Mouse (Mus musculus) C2C12 (cell line): ENCODE data around the gene Pkib. TPM values are rescaled to one million over a fixed set of nuclear protein-coding genes. Genes with fewer than 3 reads are reported as not detected.

Experiments
- H3K27me3 ChIP-seq: one replicate; pipeline ENCODE4 v1.6.1; 2011; ENCODE audit not compliant: control insufficient read depth, insufficient read depth, insufficient read length
- H3K36me3 ChIP-seq: one replicate; pipeline ENCODE4 v1.6.1; 2011; ENCODE audit not compliant: control insufficient read depth, insufficient read depth
- H3K4me3 ChIP-seq: one replicate; pipeline ENCODE4 v1.5.1; 2011; ENCODE audit warnings: mild to moderate bottlenecking, control low read depth; ENCODE audit not compliant: poor library complexity, insufficient read depth, severe bottlenecking
- H3K79me2 ChIP-seq: one replicate; pipeline ENCODE4 v1.6.1; 2011; ENCODE audit not compliant: control insufficient read depth, insufficient read depth
- H3K79me3 ChIP-seq: one replicate; pipeline ENCODE4 v1.6.1; 2011; ENCODE audit warnings: low read depth, control low read depth
- H3ac ChIP-seq: one replicate; pipeline ENCODE3; 2011; ENCODE audit warnings: low read depth; ENCODE audit not compliant: control insufficient read depth, insufficient read length
- CEBPB ChIP-seq: IDR thresholded peaks from one replicate; pipeline ENCODE4 v1.6.1; 2011; ENCODE audit warnings: low read depth, mild to moderate bottlenecking, control low read depth, moderate library complexity
- CTCF ChIP-seq: IDR thresholded peaks from one replicate; pipeline ENCODE4 v1.5.1; 2011; ENCODE audit not compliant: control insufficient read depth, insufficient read depth, insufficient read length
- FOSL1 ChIP-seq: IDR thresholded peaks from one replicate; pipeline ENCODE4 v1.8.0; 2011; ENCODE audit warnings: mild to moderate bottlenecking, low read length; ENCODE audit not compliant: poor library complexity, insufficient read depth, severe bottlenecking
- MAX ChIP-seq: IDR thresholded peaks from one replicate; pipeline ENCODE4 v1.6.1; 2011; ENCODE audit warnings: mild to moderate bottlenecking, control low read depth
- MYOD1 ChIP-seq: IDR thresholded peaks from one replicate; pipeline ENCODE4 v1.6.1; 2011; ENCODE audit warnings: low read depth; ENCODE audit not compliant: control insufficient read depth, insufficient read length
- MYOG ChIP-seq: IDR thresholded peaks from one replicate; pipeline ENCODE4 v1.6.1; 2011; ENCODE audit not compliant: control insufficient read depth, insufficient read length; ENCODE audit errors: extremely low read depth
- USF1 ChIP-seq: IDR thresholded peaks from one replicate; pipeline ENCODE4 v1.6.1; 2011; ENCODE audit warnings: low read depth, mild to moderate bottlenecking, control low read depth, moderate library complexity
- polyA plus RNA-seq: library from polyadenylated mRNA; unstranded; fragments of >200 nt; fragmentation: generic; extraction: Trizol; gene quantifications from one replicate; pipeline ENCODE4 v1.2.1, GENCODE M21; 2012; ENCODE audit warnings: missing spikeins

Pkib gene
- polyA plus RNA-seq, 1 experiment: not detected

DNA sequence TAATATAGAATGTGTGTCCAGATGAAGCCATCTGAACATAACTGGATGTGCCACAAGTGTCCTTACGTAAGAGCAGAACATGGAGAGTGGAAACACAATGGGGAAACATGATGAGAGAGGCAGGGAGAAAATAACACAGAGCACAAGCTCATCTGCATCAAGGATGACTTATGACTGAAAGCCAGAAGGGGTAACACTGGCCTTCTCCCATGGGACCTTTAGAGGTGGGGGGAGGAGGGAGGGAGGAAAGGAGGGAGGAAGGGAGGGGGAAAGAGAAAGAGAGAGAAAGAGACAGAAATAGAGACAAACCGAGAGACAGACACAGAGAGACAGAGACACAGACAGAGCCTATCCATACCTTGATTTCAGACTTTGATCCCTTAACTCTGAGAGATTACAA, 4.0 kb upstream of the Pkib start:
- Histone ChIP-seq H3K36me3 (no peaks in the 10 kb centered on the region), H3K27me3 (peaks cover 5% of the 10 kb centered on the region), H3K79me2 (no peaks in the 10 kb centered on the region), H3ac (no peak overlapping the region), H3K4me3 (no peak overlapping the region), H3K79me3 (no peaks in the 10 kb centered on the region)
- TF ChIP-seq MYOD1 (no peak), FOSL1 (no peak), USF1 (no peak), MYOG (no peak), CEBPB (no peak), CTCF (no peak), MAX (no peak)

- TF ChIP-seq USF1 (no peak), MYOD1 (no peak)
- Histone ChIP-seq H3K79me2 (no peaks in the 10 kb centered on the region), H3K27me3 (peaks cover 5% of the 10 kb centered on the region), H3K79me3 (no peaks in the 10 kb centered on the region), H3ac (no peak overlapping the region), H3K4me3 (no peak overlapping the region), H3K36me3 (no peaks in the 10 kb centered on the region)
Measured at GRCm38 (mm10) chr10:57630557-57630956, 1.2 kb upstream of the Pkib start.

DNA sequence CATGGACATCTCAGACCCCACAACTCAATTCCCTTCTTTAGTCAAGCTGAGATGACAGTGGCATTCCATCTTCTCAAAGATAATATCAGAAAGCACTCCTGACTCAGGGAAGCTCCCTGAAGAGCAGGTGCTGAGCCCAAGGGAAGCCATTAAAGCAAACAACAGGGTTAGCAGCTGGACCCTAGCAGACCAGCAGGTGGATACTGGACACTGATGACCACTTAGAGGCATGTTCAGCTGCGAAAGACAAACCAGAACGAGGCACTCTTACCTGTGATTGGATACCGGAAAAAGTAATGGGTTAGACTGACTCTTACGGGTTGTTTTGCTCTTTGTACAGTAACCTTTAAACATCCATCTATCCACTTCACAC, 1.1 kb downstream of the Pkib start:
- no peak overlapping the region for H3K4me3 ChIP-seq
- H3K79me2 ChIP-seq: no peaks in the 10 kb centered on the region

GRCm38 (mm10) chr10:57636970-57637369, 5.2 kb downstream of the Pkib start:
- peaks cover 1% of the 10 kb centered on the region for H3K27me3 ChIP-seq
- no peak overlapping the region for H3ac ChIP-seq
- no peak for TF ChIP-seq CTCF
- no peak for TF ChIP-seq MYOD1
- no peak for TF ChIP-seq FOSL1
- no peak for TF ChIP-seq CEBPB
- TF ChIP-seq MAX: no peak
- no peak for TF ChIP-seq MYOG
- TF ChIP-seq USF1: no peak
- H3K79me3 ChIP-seq: no peaks in the 10 kb centered on the region
- no peaks in the 10 kb centered on the region for H3K79me2 ChIP-seq
- H3K36me3 ChIP-seq: no peaks in the 10 kb centered on the region
- no peak overlapping the region for H3K4me3 ChIP-seq

More for the DNA sequence above, 1.1 kb downstream of the Pkib start:
- Histone ChIP-seq H3K79me3 (no peaks in the 10 kb centered on the region), H3K36me3 (no peaks in the 10 kb centered on the region), H3K27me3 (peaks cover 5% of the 10 kb centered on the region), H3ac (no peak overlapping the region)
- no peak for TF ChIP-seq MAX
- TF ChIP-seq CTCF: no peak
- TF ChIP-seq FOSL1: no peak
- TF ChIP-seq MYOD1: no peak
- TF ChIP-seq USF1: no peak
- TF ChIP-seq CEBPB: no peak
- TF ChIP-seq MYOG: no peak

- Histone ChIP-seq H3K36me3 (no peaks in the 10 kb centered on the region), H3K4me3 (no peak overlapping the region), H3ac (no peak overlapping the region), H3K79me2 (no peaks in the 10 kb centered on the region), H3K27me3 (no peaks in the 10 kb centered on the region), H3K79me3 (no peaks in the 10 kb centered on the region)
- TF ChIP-seq USF1 (no peak), FOSL1 (no peak), CTCF (no peak), MAX (no peak), MYOG (no peak), MYOD1 (no peak), CEBPB (no peak)
Measured at GRCm38 (mm10) chr10:57638250-57638649, 6.5 kb downstream of the Pkib start.

- no peaks in the 10 kb centered on the region for H3K79me3 ChIP-seq
- no peak overlapping the region for H3ac ChIP-seq
- no peaks in the 10 kb centered on the region for H3K27me3 ChIP-seq
- H3K36me3 ChIP-seq: no peaks in the 10 kb centered on the region
- TF ChIP-seq MAX (no peak), CTCF (no peak), MYOD1 (no peak)
- H3K79me2 ChIP-seq: no peaks in the 10 kb centered on the region
- no peak overlapping the region for H3K4me3 ChIP-seq
Measured at GRCm38 (mm10) chr10:57639540-57639939, 7.8 kb downstream of the Pkib start.
